Mouse (Mus musculus): ENCODE data around the gene Rnaseh2a. TPM values are rescaled to one million over a fixed set of nuclear protein-coding genes. Genes with fewer than 3 reads are reported as not detected.
A peak's percentile ranks its signal among the peaks of the same experiment; 100 is the strongest.

The Rnaseh2a gene
- polyA plus RNA-seq, 1 experiment from 2014 or later, result 124 TPM

DNA sequence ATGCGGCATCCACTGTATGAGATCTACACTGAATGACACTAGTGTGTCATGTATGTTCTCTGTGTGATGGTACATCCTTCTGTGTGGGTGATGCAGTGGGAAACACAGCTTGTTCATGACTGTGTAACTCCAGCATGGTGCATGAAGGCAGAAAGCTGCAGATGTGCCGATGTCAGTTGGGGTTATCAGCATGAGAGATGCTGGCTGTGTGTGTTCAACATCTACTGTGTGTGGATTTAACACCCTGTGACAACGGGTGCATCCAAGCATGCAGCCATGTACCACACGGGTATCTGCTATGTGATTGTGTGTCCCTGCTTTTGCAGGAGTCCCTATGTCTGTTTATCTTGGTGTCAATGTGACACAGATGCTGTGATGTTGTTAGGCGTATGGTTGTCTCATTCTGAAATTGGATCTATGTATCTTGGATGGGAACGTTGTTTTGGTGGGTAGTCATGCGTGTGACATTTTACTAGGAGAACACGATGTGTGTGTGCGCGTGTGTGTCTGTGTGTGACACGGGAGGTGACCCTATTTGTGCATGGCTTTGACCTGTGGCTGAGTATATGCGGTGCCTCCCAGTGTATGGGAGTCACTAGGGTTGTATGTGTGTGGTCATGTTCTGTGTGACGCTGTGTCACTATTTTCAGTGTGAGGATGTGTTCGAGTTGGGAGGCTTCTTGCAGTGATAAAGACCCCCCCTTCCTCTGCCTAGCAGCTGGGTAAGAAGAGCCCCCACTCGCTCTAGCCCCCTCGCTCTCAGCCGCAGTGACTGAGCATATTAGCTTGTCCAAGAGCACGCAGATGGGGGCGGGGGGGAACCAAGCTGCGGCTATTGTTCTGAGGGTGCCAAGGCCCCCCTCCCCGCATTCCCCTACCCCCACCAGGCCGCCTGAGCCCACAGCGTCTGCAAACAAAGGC is 33.3 kb downstream of the Rnaseh2a start:
- H3K9ac ChIP-seq, result peak overlapping the region; percentile 80
- peak overlapping the region; percentile 69 for H3K4me3 ChIP-seq (replicated peaks)
- peak overlapping the region; percentile 96 for H3K4me2 ChIP-seq
- H3K27ac ChIP-seq, result peak overlapping the region; percentile 89
- peak; percentile 34 for ATAC-seq (ENCODE audit: low FRiP score)
- 16% methylated on average over 23 of the region's 23 CpGs for WGBS
- peaks cover 57% of the 10 kb centered on the region for H3K27me3 ChIP-seq
- H3K4me1 ChIP-seq, result peaks cover 39% of the 10 kb centered on the region
- H3K9me3 ChIP-seq, result no peaks in the 10 kb centered on the region
- H3K36me3 ChIP-seq (replicated peaks), result no peaks in the 10 kb centered on the region

DNA sequence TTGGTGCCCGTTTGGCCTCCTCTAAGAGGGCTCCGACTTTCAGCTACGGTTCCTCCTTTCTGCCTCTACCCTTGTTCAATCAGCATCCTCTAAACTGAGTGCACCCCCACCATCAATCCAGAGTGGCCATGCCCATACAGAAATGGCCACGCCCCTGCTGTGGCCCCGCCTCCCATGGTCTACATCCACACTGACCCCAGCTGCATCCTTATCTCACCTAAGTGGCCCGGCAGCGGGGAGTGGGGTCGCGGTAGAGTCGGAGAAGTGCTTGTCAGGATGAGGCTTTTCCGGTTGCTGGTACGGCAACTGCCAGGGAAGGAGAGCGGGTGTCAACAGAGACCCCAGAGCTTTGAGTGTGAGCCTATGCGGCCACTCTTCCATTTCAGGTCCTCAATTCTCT is 34.1 kb downstream of the Rnaseh2a start:
- peak overlapping the region; percentile 89 for H3K27ac ChIP-seq
- H3K4me1 ChIP-seq, result peaks cover 39% of the 10 kb centered on the region
- H3K9ac ChIP-seq, result peak overlapping the region; percentile 80; the same call in 1 of the 2 replicates
- peaks cover 56% of the 10 kb centered on the region for H3K27me3 ChIP-seq
- H3K4me2 ChIP-seq, result peak overlapping the region; percentile 96
- no peaks in the 10 kb centered on the region for H3K9me3 ChIP-seq
- 8% methylated on average over 14 of the region's 14 CpGs for WGBS
- H3K36me3 ChIP-seq (replicated peaks), result peaks cover 3% of the 10 kb centered on the region
- H3K4me3 ChIP-seq (replicated peaks), result peak overlapping the region; percentile 69
- ATAC-seq (ENCODE audit: low FRiP score), result no peak; the same call in 1 of the 2 replicates

DNA sequence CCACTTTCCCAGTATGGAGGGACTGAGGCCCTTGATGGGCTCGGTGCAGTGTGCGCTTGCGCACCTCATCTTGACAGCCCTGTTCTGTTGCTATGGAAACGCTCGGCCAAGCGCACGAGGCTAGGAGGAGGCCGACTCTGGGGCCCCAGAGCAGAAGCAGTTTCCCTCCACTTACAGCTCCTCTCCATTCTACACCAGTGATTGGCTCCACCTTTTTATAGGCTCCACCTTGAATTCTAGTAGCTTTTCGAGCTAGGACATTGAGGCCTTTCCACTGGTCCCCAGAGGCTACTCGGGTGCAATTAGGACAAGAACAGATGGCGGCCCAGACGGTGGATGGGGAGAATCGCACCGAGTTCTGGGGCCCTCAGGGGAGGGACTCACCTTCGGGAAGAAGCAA is 34.7 kb downstream of the Rnaseh2a start:
- Histone ChIP-seq H3K9ac (no peak overlapping the region), H3K4me3 (replicated peaks) (peak overlapping the region; percentile 69), H3K27me3 (peaks cover 62% of the 10 kb centered on the region), H3K4me2 (peak overlapping the region; percentile 96), H3K36me3 (replicated peaks) (peaks cover 6% of the 10 kb centered on the region), H3K9me3 (no peaks in the 10 kb centered on the region), H3K4me1 (peaks cover 39% of the 10 kb centered on the region), H3K27ac (peak overlapping the region; percentile 89)
- ATAC-seq (ENCODE audit: low FRiP score), result peak; percentile 84
- WGBS, result under 1% methylated on average over 15 of the region's 15 CpGs

DNA sequence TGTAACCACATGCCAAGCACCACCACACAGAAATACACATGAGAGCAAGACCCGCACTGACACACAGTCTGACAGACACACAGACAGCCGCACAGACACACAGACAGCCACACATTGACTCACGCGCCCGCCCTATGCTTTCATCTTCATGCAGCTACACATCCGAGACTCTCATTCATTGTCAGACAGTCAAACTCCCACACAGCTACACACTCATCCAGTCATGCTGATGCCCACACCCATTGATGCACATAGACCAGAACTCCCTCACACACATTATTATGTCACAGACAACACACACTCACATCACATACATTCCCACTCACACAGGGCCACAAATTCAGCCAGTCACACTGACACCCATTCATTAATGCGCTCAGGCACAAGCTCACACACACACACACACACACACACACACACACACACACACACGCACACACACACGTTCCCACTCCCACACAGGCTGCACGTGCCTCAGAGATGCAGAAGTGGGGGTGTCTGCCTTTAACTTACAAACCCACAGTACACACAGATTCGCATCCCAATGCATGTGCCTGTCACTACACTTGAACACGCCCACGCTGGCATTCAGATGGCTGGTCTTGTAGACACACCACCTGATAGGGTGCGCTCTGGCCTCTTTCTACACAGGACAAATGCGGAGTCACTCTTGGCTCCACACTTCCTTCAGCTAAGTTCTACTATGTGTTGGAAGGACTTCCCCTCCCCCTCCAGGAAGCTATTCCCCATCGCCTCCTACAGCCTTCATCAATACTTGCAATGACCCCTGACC is 35.6 kb downstream of the Rnaseh2a start:
- Histone ChIP-seq H3K27me3 (peaks cover 66% of the 10 kb centered on the region), H3K4me3 (replicated peaks) (peak overlapping the region; percentile 69; the same call in 1 of the 2 replicates), H3K9me3 (no peaks in the 10 kb centered on the region), H3K4me2 (peak overlapping the region; percentile 96), H3K27ac (0 out of 2 replicates have a peak overlapping the region, but pooled peaks have one; percentile 89), H3K4me1 (peaks cover 45% of the 10 kb centered on the region), H3K9ac (0 out of 2 replicates have a peak overlapping the region, but pooled peaks have one; percentile 14), H3K36me3 (replicated peaks) (peaks cover 6% of the 10 kb centered on the region)
- 87% methylated on average over 16 of the region's 16 CpGs for WGBS
- ATAC-seq (ENCODE audit: low FRiP score), result no peak

DNA sequence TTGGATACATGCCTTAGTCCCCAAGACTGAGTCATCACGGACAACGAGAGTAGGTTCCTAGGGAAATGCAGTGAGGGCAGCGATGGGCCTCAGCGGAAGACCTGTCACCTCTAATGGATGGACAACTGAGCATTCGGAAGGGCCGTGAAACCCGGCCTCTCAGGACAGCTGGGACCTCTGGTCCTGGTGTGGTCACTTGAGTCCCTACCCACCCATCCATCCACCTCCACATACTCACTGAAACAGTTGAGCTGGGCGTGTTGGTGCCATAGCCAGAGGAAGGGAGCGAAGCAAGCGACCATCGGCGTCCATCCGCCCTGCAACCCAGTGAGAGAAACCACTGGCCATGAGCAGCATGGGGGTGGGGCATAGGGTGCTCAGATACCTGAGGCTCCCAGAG is 39.0 kb downstream of the Rnaseh2a start:
- Histone ChIP-seq H3K27ac (no peak overlapping the region), H3K36me3 (replicated peaks) (peaks cover 14% of the 10 kb centered on the region), H3K4me3 (replicated peaks) (no peak overlapping the region), H3K27me3 (peaks cover 53% of the 10 kb centered on the region), H3K4me1 (peaks cover 36% of the 10 kb centered on the region), H3K9ac (no peak overlapping the region), H3K9me3 (no peaks in the 10 kb centered on the region), H3K4me2 (no peak overlapping the region)
- WGBS, result 88% methylated on average over 13 of the region's 13 CpGs
- ATAC-seq (ENCODE audit: low FRiP score), result no peak

DNA sequence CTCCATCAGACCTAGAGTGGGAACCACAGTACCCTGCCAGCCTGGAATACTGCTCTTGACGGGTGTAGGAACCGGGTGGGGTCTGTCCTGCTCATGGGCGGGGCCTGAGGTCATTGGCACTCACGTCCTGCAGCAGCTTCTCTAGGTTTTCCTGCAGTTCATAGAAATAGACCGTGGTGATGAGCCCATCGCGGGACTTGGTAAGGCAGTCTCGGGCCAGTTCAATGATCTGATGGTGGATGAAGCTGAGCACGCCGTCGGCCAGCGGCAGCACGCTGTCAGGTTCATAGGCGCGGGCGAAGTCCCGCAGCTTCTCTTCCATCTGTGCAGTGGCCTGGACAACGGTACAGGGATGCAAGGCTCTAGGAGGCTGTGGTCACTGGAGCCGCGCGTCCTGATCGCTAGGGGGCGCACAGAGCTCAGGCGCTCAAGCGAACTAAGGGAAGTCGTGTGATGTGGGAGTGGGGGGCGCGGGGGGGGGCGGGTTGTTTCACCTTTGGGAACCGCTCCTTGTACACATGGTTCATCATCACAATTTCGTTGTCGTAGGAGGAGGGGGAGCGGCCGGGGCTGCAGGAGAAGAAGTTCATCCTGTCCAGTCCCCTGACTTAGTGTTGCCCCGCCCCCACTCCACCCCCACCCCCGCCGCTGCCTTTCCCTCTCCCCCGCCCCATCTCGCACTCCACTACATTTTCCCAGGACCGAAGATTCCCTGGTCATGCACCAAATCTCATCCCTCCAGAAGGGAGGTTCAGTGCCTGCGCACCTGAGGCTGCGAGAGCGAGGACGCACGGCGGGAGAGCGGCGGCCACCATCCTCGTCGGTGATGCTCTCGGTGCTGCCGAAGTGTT is 40.9 kb downstream of the Rnaseh2a start:
- H3K9ac ChIP-seq, result peak overlapping the region; percentile 59
- peaks cover 26% of the 10 kb centered on the region for H3K36me3 ChIP-seq (replicated peaks)
- peaks cover 17% of the 10 kb centered on the region for H3K4me1 ChIP-seq
- no peaks in the 10 kb centered on the region for H3K9me3 ChIP-seq
- peaks cover 37% of the 10 kb centered on the region for H3K27me3 ChIP-seq
- H3K4me2 ChIP-seq, result peak overlapping the region; percentile 75
- H3K4me3 ChIP-seq (replicated peaks), result peak overlapping the region; percentile 45
- peak; percentile 84 for ATAC-seq (ENCODE audit: low FRiP score)
- no peak overlapping the region for H3K27ac ChIP-seq
- WGBS, result 2% methylated on average over 45 of the region's 52 CpGs

DNA sequence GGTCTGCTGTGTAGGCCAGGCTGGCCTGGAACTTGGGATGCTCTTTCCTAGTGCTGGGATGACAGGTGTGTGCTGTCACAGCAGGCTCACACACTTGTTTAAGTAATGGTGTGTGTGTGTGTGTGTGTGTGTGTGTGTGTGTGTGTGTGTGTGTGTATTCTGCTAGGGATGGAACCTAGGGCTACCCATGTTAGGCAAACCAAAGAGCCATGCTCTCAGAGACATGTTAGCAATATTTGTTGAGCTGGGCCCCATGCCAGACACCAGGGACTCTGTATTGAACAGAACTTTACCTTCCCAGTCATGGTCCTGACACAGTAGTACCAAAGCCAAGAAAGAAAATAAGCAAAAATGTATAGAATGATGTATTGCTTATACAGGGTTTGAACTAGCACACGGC is 42.1 kb downstream of the Rnaseh2a start:
- Histone ChIP-seq H3K9ac (no peak overlapping the region), H3K27ac (no peak overlapping the region), H3K4me2 (no peak overlapping the region), H3K9me3 (no peaks in the 10 kb centered on the region), H3K4me1 (peaks cover 15% of the 10 kb centered on the region), H3K27me3 (peaks cover 34% of the 10 kb centered on the region), H3K4me3 (replicated peaks) (no peak overlapping the region), H3K36me3 (replicated peaks) (peaks cover 33% of the 10 kb centered on the region)
- ATAC-seq (ENCODE audit: low FRiP score), result no peak
- 87% methylated on average over 1 of the region's 1 CpGs for WGBS

DNA sequence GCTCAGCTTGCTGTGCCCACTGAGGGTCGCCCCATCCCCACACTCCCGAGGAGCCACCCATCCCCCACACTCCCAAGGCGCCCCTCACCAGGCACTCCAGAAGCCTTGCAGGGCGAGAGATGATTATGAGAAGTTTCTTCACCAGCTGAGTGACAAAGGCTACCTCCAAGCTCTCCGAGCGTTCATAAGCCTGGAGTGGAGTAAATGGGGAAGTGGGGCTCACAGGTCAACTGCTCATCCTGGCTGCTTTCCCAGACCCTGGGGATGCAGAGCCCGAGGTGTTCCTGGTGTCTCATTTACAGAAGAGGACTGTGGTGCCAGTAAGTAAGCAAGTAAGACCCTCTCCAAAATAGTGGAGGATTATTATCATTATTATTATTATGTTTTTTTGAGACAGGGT is 44.0 kb downstream of the Rnaseh2a start:
- peaks cover 15% of the 10 kb centered on the region for H3K4me1 ChIP-seq
- no peak overlapping the region for H3K9ac ChIP-seq
- H3K27ac ChIP-seq, result no peak overlapping the region
- H3K4me3 ChIP-seq (replicated peaks), result no peak overlapping the region
- H3K9me3 ChIP-seq, result no peaks in the 10 kb centered on the region
- peaks cover 47% of the 10 kb centered on the region for H3K36me3 ChIP-seq (replicated peaks)
- 89% methylated on average over 7 of the region's 7 CpGs for WGBS
- peaks cover 20% of the 10 kb centered on the region for H3K27me3 ChIP-seq
- H3K4me2 ChIP-seq, result no peak overlapping the region
- no peak for ATAC-seq (ENCODE audit: low FRiP score)

DNA sequence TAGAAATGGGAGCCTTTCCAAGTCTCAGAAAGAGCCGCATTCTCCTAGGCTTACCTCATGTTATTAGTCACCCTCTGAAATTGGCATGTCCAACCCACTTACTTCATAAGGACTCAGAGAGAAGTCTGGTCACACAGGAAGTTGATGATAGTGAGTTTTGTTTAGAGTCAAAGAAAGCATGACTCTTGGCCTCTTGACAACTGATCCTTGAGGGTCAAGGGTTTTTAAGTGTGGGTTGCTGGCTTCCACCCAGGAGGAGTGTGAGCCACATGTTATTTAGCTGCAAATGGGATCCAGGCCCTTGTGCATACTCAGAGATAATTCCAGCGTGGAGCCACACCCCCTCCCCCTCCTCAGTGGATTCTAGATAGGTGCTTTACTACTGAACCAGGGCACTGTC is 48.0 kb downstream of the Rnaseh2a start:
- no peak overlapping the region for H3K9ac ChIP-seq
- WGBS, result 93% methylated on average over 2 of the region's 2 CpGs
- H3K4me2 ChIP-seq, result no peak overlapping the region
- no peaks in the 10 kb centered on the region for H3K4me1 ChIP-seq
- H3K4me3 ChIP-seq (replicated peaks), result no peak overlapping the region
- no peak overlapping the region for H3K27ac ChIP-seq
- no peaks in the 10 kb centered on the region for H3K9me3 ChIP-seq
- H3K27me3 ChIP-seq, result peaks cover 26% of the 10 kb centered on the region
- no peak for ATAC-seq (ENCODE audit: low FRiP score)
- H3K36me3 ChIP-seq (replicated peaks), result peaks cover 67% of the 10 kb centered on the region

DNA sequence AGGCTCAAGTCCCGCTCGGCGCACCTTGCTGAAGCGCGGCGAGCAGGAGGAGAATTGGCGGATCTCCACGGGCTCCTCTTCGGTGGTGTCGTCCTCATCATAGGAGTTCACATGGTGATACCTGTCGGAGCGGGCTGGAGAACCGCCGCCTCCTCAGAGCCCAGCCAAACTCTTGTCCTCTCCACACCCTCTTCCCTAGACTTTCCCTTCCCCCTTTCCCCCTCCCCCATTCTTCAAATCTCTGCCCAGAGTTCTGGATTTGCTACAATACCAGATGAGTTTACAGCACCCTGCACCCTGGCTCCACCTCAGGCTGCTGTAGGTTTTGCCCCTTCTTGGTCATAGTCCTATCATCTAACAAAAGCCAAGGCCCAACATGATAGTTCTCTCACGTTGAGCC is 50.9 kb downstream of the Rnaseh2a start:
- H3K4me3 ChIP-seq (replicated peaks), result no peak overlapping the region
- peaks cover 83% of the 10 kb centered on the region for H3K36me3 ChIP-seq (replicated peaks)
- 92% methylated on average over 15 of the region's 15 CpGs for WGBS
- H3K4me2 ChIP-seq, result no peak overlapping the region
- H3K27ac ChIP-seq, result no peak overlapping the region
- ATAC-seq (ENCODE audit: low FRiP score), result no peak
- no peaks in the 10 kb centered on the region for H3K9me3 ChIP-seq
- no peak overlapping the region for H3K9ac ChIP-seq
- H3K27me3 ChIP-seq, result peaks cover 49% of the 10 kb centered on the region
- H3K4me1 ChIP-seq, result no peaks in the 10 kb centered on the region

DNA sequence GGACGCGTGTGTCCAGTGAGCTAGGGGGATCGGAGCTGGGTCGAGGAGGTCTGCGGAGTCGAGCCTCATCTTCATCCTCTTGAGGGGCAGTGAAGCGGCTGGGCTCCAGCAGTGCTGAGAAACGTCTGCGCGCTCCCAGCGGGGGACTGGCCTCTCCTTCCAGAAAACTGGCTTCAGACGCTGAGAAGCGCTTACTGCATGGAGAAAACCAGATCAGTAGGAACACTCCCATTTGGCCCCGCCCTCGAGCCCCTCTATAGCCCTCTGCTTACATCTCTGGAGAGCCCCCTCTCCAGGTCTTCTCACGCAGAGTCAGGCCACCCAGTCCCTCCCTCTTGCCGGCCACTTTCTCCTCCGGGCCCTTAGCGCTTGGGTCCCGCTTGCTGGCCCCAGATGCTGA is 51.8 kb downstream of the Rnaseh2a start:
- Histone ChIP-seq H3K9ac (no peak overlapping the region), H3K9me3 (no peaks in the 10 kb centered on the region), H3K4me3 (replicated peaks) (no peak overlapping the region), H3K4me1 (peaks cover 8% of the 10 kb centered on the region), H3K36me3 (replicated peaks) (peaks cover 81% of the 10 kb centered on the region), H3K4me2 (no peak overlapping the region), H3K27ac (no peak overlapping the region), H3K27me3 (peaks cover 57% of the 10 kb centered on the region)
- WGBS, result 30% methylated on average over 20 of the region's 20 CpGs
- no peak for ATAC-seq (ENCODE audit: low FRiP score)

Data from forebrain, embryonic 12.5 days (tissue).